Comparison of ENCODE assay signal across 21 mouse cellular contexts in genomic region chr4:152000906-152001305, GRCm38 (mm10). TPM values are rescaled to one million over a fixed set of nuclear protein-coding genes. Genes with fewer than 3 reads are reported as not detected.
A peak's percentile ranks its signal among the peaks of the same experiment; 100 is the strongest.
DNase-seq lines count a peak whose midpoint lies in the region; ATAC-seq and TF ChIP-seq lines count a peak whose summit lies in the region.
"Had no signal": no experiment of that assay in that cellular context is flagged by ENCODE, and none has a peak within 500 bp of the region (broad histone marks: within the 10 kb centered on the region; RNA-seq: fewer than 3 reads in every experiment).

No protein-coding gene starts in this region.

- no peak overlapping the region for H3K4me2 ChIP-seq in lung, postnatal 0 days (replicated peaks; ENCODE audit: low read depth, low read length)
- no peak overlapping the region for H3K4me2 ChIP-seq in hindbrain, postnatal 0 days (ENCODE audit: low read depth, low read length)
- H3K4me2 ChIP-seq: heart, embryonic 11.5 days; hindbrain, embryonic 13.5 days; intestine, embryonic 15.5 days; limb, embryonic 13.5 days; liver, embryonic 13.5 days; midbrain, embryonic 12.5 days had no signal

- TF ChIP-seq EP300 in lung, postnatal 0 days (IDR thresholded peaks at IDR 0.05) = peak; percentile 44; the same call in 1 of the 2 replicates

- H3K36me3 ChIP-seq in lung, postnatal 0 days (ENCODE audit: insufficient read depth, low read length) = no peaks in the 10 kb centered on the region
- no peaks in the 10 kb centered on the region for H3K36me3 ChIP-seq in hindbrain, postnatal 0 days (ENCODE audit: insufficient read depth, low read length)
- H3K36me3 ChIP-seq: embryonic facial prominence, embryonic 10.5 days; hindbrain, embryonic 13.5 days; intestine, embryonic 15.5 days; limb, embryonic 13.5 days; liver, embryonic 13.5 days; midbrain, embryonic 12.5 days had no signal

- H3K4me3 ChIP-seq in gastrocnemius, adult 2 months = no peak overlapping the region
- no peak overlapping the region for H3K4me3 ChIP-seq in lung, postnatal 0 days (ENCODE audit: low read depth, low read length)
- H3K4me3 ChIP-seq in hindbrain, postnatal 0 days (ENCODE audit: low read length) = no peak overlapping the region
- H3K4me3 ChIP-seq: embryonic facial prominence, embryonic 10.5 days; hindbrain, embryonic 13.5 days; intestine, embryonic 15.5 days; limb, embryonic 13.5 days; liver, embryonic 13.5 days; midbrain, embryonic 12.5 days; myocyte had no signal

- intact Hi-C loops in gastrocnemius, adult 2 months (cut with DNase I) = no loop called here

- TF ChIP-seq CTCF in gastrocnemius, adult 2 months (IDR thresholded peaks at IDR 0.05) = no peak
- TF ChIP-seq CTCF in lung, postnatal 0 days (IDR thresholded peaks at IDR 0.05) = no peak
- no peak for TF ChIP-seq CTCF in hindbrain, postnatal 0 days (IDR thresholded peaks at IDR 0.05; ENCODE audit: low read depth)

- no peaks in the 10 kb centered on the region for H3K9me3 ChIP-seq in lung, postnatal 0 days (ENCODE audit: low read length)
- H3K9me3 ChIP-seq in hindbrain, postnatal 0 days (ENCODE audit: low read length) = no peaks in the 10 kb centered on the region
- H3K9me3 ChIP-seq: embryonic facial prominence, embryonic 10.5 days; hindbrain, embryonic 13.5 days; intestine, embryonic 15.5 days; limb, embryonic 13.5 days; liver, embryonic 13.5 days; midbrain, embryonic 12.5 days had no signal

- ATAC-seq in lung, postnatal 0 days = peak; percentile 25
- ATAC-seq in hindbrain, postnatal 0 days = no peak
- no peak for ATAC-seq in granulocyte monocyte progenitor cell, adult 5-6 weeks (replicated peaks; ENCODE audit: poor library complexity, severe bottlenecking)
- ATAC-seq: intestine, embryonic 15.5 days had no signal

- H3K27ac ChIP-seq in gastrocnemius, adult 2 months = peak overlapping the region; percentile 72
- peak overlapping the region; percentile 55 for H3K27ac ChIP-seq in lung, postnatal 0 days (ENCODE audit: low read length)
- no peak overlapping the region for H3K27ac ChIP-seq in hindbrain, postnatal 0 days
- H3K27ac ChIP-seq: embryonic facial prominence, embryonic 10.5 days; hindbrain, embryonic 13.5 days; intestine, embryonic 15.5 days; limb, embryonic 13.5 days; liver, embryonic 13.5 days; midbrain, embryonic 12.5 days had no signal

- no peaks in the 10 kb centered on the region for H3K27me3 ChIP-seq in lung, postnatal 0 days (replicated peaks; ENCODE audit: insufficient read depth, low read length)
- H3K27me3 ChIP-seq in hindbrain, postnatal 0 days (ENCODE audit: insufficient read depth, low read length) = no peaks in the 10 kb centered on the region
- H3K27me3 ChIP-seq: hindbrain, embryonic 13.5 days; intestine, embryonic 15.5 days; limb, embryonic 13.5 days; liver, embryonic 13.5 days had no signal

- H3K9ac ChIP-seq in lung, postnatal 0 days (replicated peaks; ENCODE audit: low read depth) = no peak overlapping the region
- H3K9ac ChIP-seq in hindbrain, postnatal 0 days (replicated peaks; ENCODE audit: low read length) = no peak overlapping the region
- H3K9ac ChIP-seq: hindbrain, embryonic 13.5 days; intestine, embryonic 15.5 days; limb, embryonic 13.5 days; liver, embryonic 13.5 days; midbrain, embryonic 12.5 days had no signal

- peaks cover 9% of the 10 kb centered on the region; the same call in 1 of the 2 replicates for H3K4me1 ChIP-seq in lung, postnatal 0 days (ENCODE audit: insufficient read depth, low read depth, low read length)
- peaks cover 7% of the 10 kb centered on the region; the same call in 1 of the 2 replicates for H3K4me1 ChIP-seq in hindbrain, postnatal 0 days (ENCODE audit: insufficient read depth, low read length)

- 18% methylated on average over 4 of the region's 4 CpGs for WGBS in lung, postnatal 0 days
- WGBS in hindbrain, postnatal 0 days = 53% methylated on average over 4 of the region's 4 CpGs

- peak; percentile 70 for DNase-seq in gastrocnemius, adult 2 months
- no peak for DNase-seq in gastrocnemius, postnatal 25 days
- peak; percentile 54 for DNase-seq in adipocyte (ENCODE audit: low spot score)
- DNase-seq in lung, postnatal 0 days (ENCODE audit: low spot score) = peak; percentile 94
- peak; percentile 71 for DNase-seq in skeletal muscle tissue, adult 2 months (ENCODE audit: low read depth, low spot score)
- no peak for DNase-seq in hindbrain, postnatal 0 days (ENCODE audit: low spot score)
- DNase-seq: cerebellum, adult 8-10 months; heart, postnatal 10 days; kidney, adult 9 months; kidney, postnatal 4 days; liver, embryonic 13.5 days; right cerebral cortex, postnatal 25 days; thymus, postnatal 25 days had no signal

RNA-seq across cellular contexts. Expression of gene Phf13, which starts 4.8 kb away (rescaled TPM):
- 1 to 10 TPM; 4.5 to 4.6 TPM for total RNA-seq in gastrocnemius, adult 2 months (2021)
- 1 to 10 TPM; 2.8 to 3.4 TPM for total RNA-seq in gastrocnemius, postnatal 25 days (2021)
- polyA plus RNA-seq in lung, postnatal 0 days (2015; fragmentation: Nextera tagmentation; extraction: Ambion mirVana) = 18.0 TPM in 2 replicates
- total RNA-seq in hindbrain, postnatal 0 days (2014; rRNA removed) = 19.9 and 20.8 TPM in 2 replicates
- polyA plus RNA-seq in hindbrain, postnatal 0 days (2015; fragmentation: Nextera tagmentation; extraction: Ambion mirVana) = 14.6 and 15.0 TPM in 2 replicates
- 1.4 and 5.7 TPM in 2 replicates for total RNA-seq in granulocyte monocyte progenitor cell, adult 5-6 weeks (2014; fragmentation: Nextera tagmentation)
- total RNA-seq in granulocyte monocyte progenitor cell, adult 5-6 weeks (2017) = 2.1 and 2.4 TPM in 2 replicates

RNA-seq across cellular contexts. Expression of gene Klhl21, which starts 7.7 kb away (rescaled TPM):
- total RNA-seq in gastrocnemius, adult 2 months (2021) = 100 to 1,000 TPM in 1 of 2 experiments, 10 to 100 TPM in 1; 92.5 to 125 TPM
- 10 to 100 TPM; 56.9 to 66.5 TPM for total RNA-seq in gastrocnemius, postnatal 25 days (2021)
- 13.4 and 13.7 TPM in 2 replicates for polyA plus RNA-seq in lung, postnatal 0 days (2015; fragmentation: Nextera tagmentation; extraction: Ambion mirVana)
- total RNA-seq in hindbrain, postnatal 0 days (2014; rRNA removed) = 12.3 and 14.0 TPM in 2 replicates
- polyA plus RNA-seq in hindbrain, postnatal 0 days (2015; fragmentation: Nextera tagmentation; extraction: Ambion mirVana) = 4.5 and 4.8 TPM in 2 replicates
- total RNA-seq in granulocyte monocyte progenitor cell, adult 5-6 weeks (2014; fragmentation: Nextera tagmentation) = 9.8 and 11.6 TPM in 2 replicates
- 4.3 and 6.3 TPM in 2 replicates for total RNA-seq in granulocyte monocyte progenitor cell, adult 5-6 weeks (2017)

RNA-seq across cellular contexts. Expression of gene Thap3, which starts 12.1 kb away (rescaled TPM):
- 10 to 100 TPM; 31.1 to 32.5 TPM for total RNA-seq in gastrocnemius, adult 2 months (2021)
- total RNA-seq in gastrocnemius, postnatal 25 days (2021) = 10 to 100 TPM; 27.5 to 29.3 TPM
- polyA plus RNA-seq in lung, postnatal 0 days (2015; fragmentation: Nextera tagmentation; extraction: Ambion mirVana) = 31.0 and 33.3 TPM in 2 replicates
- total RNA-seq in hindbrain, postnatal 0 days (2014; rRNA removed) = 12.1 and 14.9 TPM in 2 replicates
- 42.1 and 47.3 TPM in 2 replicates for polyA plus RNA-seq in hindbrain, postnatal 0 days (2015; fragmentation: Nextera tagmentation; extraction: Ambion mirVana)
- 10.4 and 14.0 TPM in 2 replicates for total RNA-seq in granulocyte monocyte progenitor cell, adult 5-6 weeks (2014; fragmentation: Nextera tagmentation)
- total RNA-seq in granulocyte monocyte progenitor cell, adult 5-6 weeks (2017) = 4.9 and 10.8 TPM in 2 replicates

RNA-seq across cellular contexts. Expression of gene Zbtb48, which starts 26.6 kb away (rescaled TPM):
- total RNA-seq in gastrocnemius, adult 2 months (2021) = 1 to 10 TPM; 2.4 to 3.3 TPM
- 1 to 10 TPM; 2.5 TPM for total RNA-seq in gastrocnemius, postnatal 25 days (2021)
- 13.2 and 13.7 TPM in 2 replicates for polyA plus RNA-seq in lung, postnatal 0 days (2015; fragmentation: Nextera tagmentation; extraction: Ambion mirVana)
- 7.0 and 8.6 TPM in 2 replicates for total RNA-seq in hindbrain, postnatal 0 days (2014; rRNA removed)
- polyA plus RNA-seq in hindbrain, postnatal 0 days (2015; fragmentation: Nextera tagmentation; extraction: Ambion mirVana) = 10.7 and 16.2 TPM in 2 replicates
- 9.2 and 15.7 TPM in 2 replicates for total RNA-seq in granulocyte monocyte progenitor cell, adult 5-6 weeks (2014; fragmentation: Nextera tagmentation)
- 5.2 and 10.3 TPM in 2 replicates for total RNA-seq in granulocyte monocyte progenitor cell, adult 5-6 weeks (2017)

RNA-seq across cellular contexts. Expression of gene Tas1r1, which starts 37.5 kb away (rescaled TPM):
- under 1 TPM; 0.53 to 0.59 TPM for total RNA-seq in gastrocnemius, adult 2 months (2021)
- total RNA-seq in gastrocnemius, postnatal 25 days (2021) = under 1 TPM; 0.84 to 0.86 TPM
- 0.21 and 0.35 TPM in 2 replicates for polyA plus RNA-seq in lung, postnatal 0 days (2015; fragmentation: Nextera tagmentation; extraction: Ambion mirVana)
- 0.42 and 0.93 TPM in 2 replicates for total RNA-seq in hindbrain, postnatal 0 days (2014; rRNA removed)
- polyA plus RNA-seq in hindbrain, postnatal 0 days (2015; fragmentation: Nextera tagmentation; extraction: Ambion mirVana) = 1.7 TPM in 2 replicates
- 1.6 and 3.2 TPM in 2 replicates for total RNA-seq in granulocyte monocyte progenitor cell, adult 5-6 weeks (2014; fragmentation: Nextera tagmentation)
- 1.0 and 2.6 TPM in 2 replicates for total RNA-seq in granulocyte monocyte progenitor cell, adult 5-6 weeks (2017)

Comparison
In these comparisons a context has a peak if more than half of its experiments do, and no peak if none do; other contexts are left out.
1. DNase-seq: peak in gastrocnemius, adult 2 months (single experiment), adipocyte (single experiment), lung, postnatal 0 days (single experiment) and skeletal muscle tissue, adult 2 months (single experiment); none in gastrocnemius, postnatal 25 days (single experiment) and hindbrain, postnatal 0 days (single experiment).